Mouse (Mus musculus) hindbrain, embryonic 10.5 days (tissue): ENCODE results near the gene Taf12. TPM values are rescaled to one million over a fixed set of nuclear protein-coding genes. Genes with fewer than 3 reads are reported as not detected.

Experiments used
- DNase-seq: peaks from one replicate; pipeline ENCODE4 v3.0.0-alpha.2; 2017; ENCODE audit warnings: low spot score
- H3K27ac ChIP-seq: fragments of 300-500 bp; sonication (generic); 2 replicates; pipeline ENCODE4 v1.5.1; 2016; ENCODE audit warnings: mild to moderate bottlenecking, moderate library complexity
- H3K27me3 ChIP-seq: fragments of 300-500 bp; sonication (generic); 2 replicates; pipeline ENCODE4 v1.6.1; 2016; ENCODE audit warnings: mild to moderate bottlenecking; ENCODE audit not compliant: poor library complexity, insufficient read depth, severe bottlenecking
- H3K36me3 ChIP-seq: fragments of 300-500 bp; sonication (generic); 2 replicates; pipeline ENCODE4 v1.6.1; 2016; ENCODE audit warnings: mild to moderate bottlenecking, moderate library complexity
- H3K4me1 ChIP-seq: fragments of 300-500 bp; sonication (generic); replicated peaks from 2 replicates; pipeline ENCODE4 v1.6.1; 2016; ENCODE audit warnings: mild to moderate bottlenecking
- H3K4me3 ChIP-seq: fragments of 300-500 bp; sonication (generic); 2 replicates; pipeline ENCODE4 v1.5.1; 2016; ENCODE audit warnings: mild to moderate bottlenecking, moderate library complexity
- H3K9me3 ChIP-seq: fragments of 300-500 bp; sonication (generic); 2 replicates; pipeline ENCODE4 v1.6.1; 2016; ENCODE audit warnings: mild to moderate bottlenecking, moderate library complexity
- WGBS: fragments of 180-500 bp; shearing (Covaris S2); methylation state at CpG from one replicate; pipeline ENCODE4 v1.1.7; 2016; 5-methylcytosine and 5-hydroxymethylcytosine counted together
- polyA plus RNA-seq: library from polyadenylated mRNA; unstranded; fragments of >200 nt; fragmentation: Nextera tagmentation; extraction: Ambion mirVana; gene quantifications from 2 replicates; pipeline ENCODE4 v1.2.1, GENCODE M21; 2016

Gene Taf12
- 60.9 and 62.1 TPM in 2 replicates for polyA plus RNA-seq

- WGBS: under 1% methylated on average over 48 of the region's 48 CpGs
- Histone ChIP-seq H3K27ac (peak within 1 kb of the TSS; percentile 93), H3K27me3 (no peaks in the 10 kb centered on the region), H3K4me1 (peaks cover 34% of the 10 kb centered on the region), H3K4me3 (peak within 1 kb of the TSS; percentile 86), H3K36me3 (peaks cover 5% of the 10 kb centered on the region; the same call in 1 of the 2 replicates), H3K9me3 (no peaks in the 10 kb centered on the region)
- DNase-seq: peak; percentile 94
Measured at GRCm38 (mm10) chr4:132274156-132274862, at the start of gene Taf12. Gene Taf12 (plus strand): TSS chr4:132274375.

DNA sequence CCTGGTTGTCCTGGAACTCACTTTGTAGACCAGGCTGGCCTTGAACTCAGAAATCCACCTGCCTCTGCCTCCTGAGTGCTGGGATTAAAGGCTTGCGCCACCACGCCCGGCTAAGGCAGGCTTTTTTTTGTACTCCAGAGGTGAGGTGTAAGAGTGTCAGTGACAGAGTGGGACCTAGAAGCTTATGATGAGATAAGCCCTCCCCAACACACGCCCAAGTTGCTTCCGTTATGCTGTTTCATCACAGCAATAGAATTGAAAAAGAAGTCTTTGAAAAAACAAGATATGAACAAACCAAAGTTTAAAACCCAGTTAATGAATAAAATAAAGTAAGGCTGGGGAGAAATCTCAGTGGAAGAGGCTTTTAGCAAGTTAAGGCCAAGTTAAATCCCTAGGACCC, 43.8 kb upstream of the Taf12 start:
- no peaks in the 10 kb centered on the region for H3K4me1 ChIP-seq
- no peaks in the 10 kb centered on the region for H3K9me3 ChIP-seq
- peaks cover 98% of the 10 kb centered on the region for H3K36me3 ChIP-seq
- no peak for DNase-seq
- no peaks in the 10 kb centered on the region for H3K27me3 ChIP-seq
- 95% methylated on average over 5 of the region's 5 CpGs for WGBS
- H3K4me3 ChIP-seq: no peak overlapping the region
- H3K27ac ChIP-seq: no peak overlapping the region

DNA sequence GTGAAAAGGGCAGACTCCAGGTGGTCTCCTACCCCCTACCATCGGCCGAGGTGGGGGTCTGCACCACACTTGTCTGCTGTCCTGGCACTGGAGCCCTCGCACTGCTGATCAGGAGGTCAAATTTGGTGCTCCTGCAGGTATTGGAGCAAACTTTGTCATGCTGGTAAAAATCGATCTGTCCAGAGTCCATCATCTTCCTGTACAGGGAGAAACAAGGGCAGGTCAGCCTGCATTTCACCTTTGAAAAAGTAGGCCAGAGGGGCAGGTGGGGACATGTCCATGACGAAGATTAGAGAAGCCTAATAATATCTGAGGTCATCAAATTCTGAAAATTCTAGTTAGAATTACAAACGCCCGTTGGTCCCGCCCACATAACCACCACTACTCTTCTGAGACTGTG, 39.5 kb upstream of the Taf12 start:
- H3K9me3 ChIP-seq: no peaks in the 10 kb centered on the region
- H3K27me3 ChIP-seq: no peaks in the 10 kb centered on the region
- H3K4me1 ChIP-seq: no peaks in the 10 kb centered on the region
- H3K4me3 ChIP-seq: no peak overlapping the region
- WGBS: 95% methylated on average over 8 of the region's 8 CpGs
- peaks cover 100% of the 10 kb centered on the region for H3K36me3 ChIP-seq
- DNase-seq: no peak
- H3K27ac ChIP-seq: no peak overlapping the region

DNA sequence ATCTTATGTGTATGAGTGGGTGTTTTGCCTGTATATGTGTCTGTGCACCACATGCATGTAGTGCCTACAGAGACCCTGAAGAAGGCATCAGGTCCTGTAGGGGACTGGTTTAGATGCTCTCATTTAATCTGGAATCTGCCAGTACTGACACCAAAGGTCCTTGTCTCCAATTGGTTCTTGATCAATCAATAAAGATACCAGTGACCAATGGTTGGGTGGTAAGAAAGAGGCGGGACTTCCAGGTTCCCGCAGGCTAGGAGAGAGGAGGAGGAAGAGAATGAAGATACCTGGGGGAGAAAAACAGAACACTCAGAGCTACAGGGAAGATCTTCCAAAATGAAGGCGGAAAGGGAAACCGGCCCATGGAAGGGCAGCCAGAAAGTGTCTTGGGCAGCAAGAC, 35.8 kb upstream of the Taf12 start:
- Histone ChIP-seq H3K36me3 (peaks cover 98% of the 10 kb centered on the region), H3K27me3 (no peaks in the 10 kb centered on the region), H3K9me3 (no peaks in the 10 kb centered on the region), H3K4me3 (no peak overlapping the region), H3K27ac (no peak overlapping the region), H3K4me1 (no peaks in the 10 kb centered on the region)
- WGBS: 92% methylated on average over 4 of the region's 4 CpGs
- no peak for DNase-seq

- Histone ChIP-seq H3K36me3 (peaks cover 97% of the 10 kb centered on the region), H3K4me3 (no peak overlapping the region), H3K9me3 (no peaks in the 10 kb centered on the region), H3K4me1 (no peaks in the 10 kb centered on the region), H3K27me3 (no peaks in the 10 kb centered on the region), H3K27ac (no peak overlapping the region)
- no peak for DNase-seq
- 92% methylated on average over 3 of the region's 3 CpGs for WGBS
Measured at GRCm38 (mm10) chr4:132240367-132240766, 33.8 kb upstream of the Taf12 start.

DNA sequence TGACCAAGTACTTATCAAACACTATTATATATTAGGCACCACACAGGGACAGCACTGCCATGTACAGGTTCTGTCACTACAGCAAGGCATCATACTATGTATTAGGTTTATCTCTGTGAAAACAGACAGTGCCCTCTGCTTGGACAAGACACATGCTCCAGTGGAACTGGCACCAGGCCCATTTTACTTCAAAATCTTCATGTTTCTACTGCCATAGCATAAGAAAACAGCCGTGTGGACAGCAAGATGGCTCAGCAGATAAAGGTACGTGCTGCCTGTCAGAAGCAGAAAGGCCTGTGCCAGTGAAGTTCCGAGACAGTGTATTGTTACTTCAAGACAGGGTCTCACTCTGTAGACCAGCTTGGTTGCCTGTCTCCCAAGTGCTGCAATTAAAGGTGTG, 33.0 kb upstream of the Taf12 start:
- no peaks in the 10 kb centered on the region for H3K9me3 ChIP-seq
- no peak overlapping the region for H3K27ac ChIP-seq
- no peaks in the 10 kb centered on the region for H3K4me1 ChIP-seq
- no peak for DNase-seq
- no peaks in the 10 kb centered on the region for H3K27me3 ChIP-seq
- 95% methylated on average over 3 of the region's 3 CpGs for WGBS
- peaks cover 97% of the 10 kb centered on the region for H3K36me3 ChIP-seq
- no peak overlapping the region for H3K4me3 ChIP-seq

- no peaks in the 10 kb centered on the region for H3K27me3 ChIP-seq
- no peak overlapping the region for H3K27ac ChIP-seq
- no peak for DNase-seq
- 93% methylated on average over 3 of the region's 3 CpGs for WGBS
- no peaks in the 10 kb centered on the region for H3K9me3 ChIP-seq
- H3K4me1 ChIP-seq: no peaks in the 10 kb centered on the region
- H3K36me3 ChIP-seq: peaks cover 97% of the 10 kb centered on the region
- H3K4me3 ChIP-seq: no peak overlapping the region
Measured at GRCm38 (mm10) chr4:132245643-132246042, 28.5 kb upstream of the Taf12 start.

GRCm38 (mm10) chr4:132247451-132247997, 26.7 kb upstream of the Taf12 start:
- no peaks in the 10 kb centered on the region for H3K4me1 ChIP-seq
- no peak overlapping the region for H3K4me3 ChIP-seq
- H3K36me3 ChIP-seq: peaks cover 98% of the 10 kb centered on the region
- H3K9me3 ChIP-seq: no peaks in the 10 kb centered on the region
- no peaks in the 10 kb centered on the region for H3K27me3 ChIP-seq
- DNase-seq: no peak
- WGBS: 91% methylated on average over 5 of the region's 5 CpGs
- H3K27ac ChIP-seq: no peak overlapping the region

- Histone ChIP-seq H3K4me3 (no peak overlapping the region), H3K9me3 (no peaks in the 10 kb centered on the region), H3K4me1 (no peaks in the 10 kb centered on the region), H3K36me3 (peaks cover 67% of the 10 kb centered on the region), H3K27ac (no peak overlapping the region), H3K27me3 (no peaks in the 10 kb centered on the region)
- no peak for DNase-seq
- WGBS: 94% methylated on average over 9 of the region's 9 CpGs
Measured at GRCm38 (mm10) chr4:132251596-132251995, 22.6 kb upstream of the Taf12 start.

DNA sequence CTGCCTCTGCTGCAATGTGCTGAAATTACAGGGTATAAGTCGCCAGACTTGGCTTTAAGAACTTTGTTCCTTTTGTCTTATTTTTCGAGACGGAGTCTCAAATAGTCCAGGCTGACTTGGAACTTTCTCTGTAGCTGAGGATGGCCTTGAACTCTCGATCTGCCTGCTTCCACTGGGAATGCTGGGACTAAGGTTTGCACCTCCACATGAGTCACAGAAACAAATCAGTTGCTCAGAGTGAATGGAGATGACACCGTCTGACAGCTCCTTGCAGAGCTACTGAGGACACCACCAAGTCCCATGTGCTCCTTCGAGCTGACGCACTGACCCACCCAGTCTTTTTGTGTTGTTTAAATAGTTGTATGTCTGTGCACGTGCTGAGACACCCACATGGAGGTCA, 21.0 kb upstream of the Taf12 start:
- Histone ChIP-seq H3K27me3 (no peaks in the 10 kb centered on the region), H3K9me3 (no peaks in the 10 kb centered on the region), H3K27ac (no peak overlapping the region), H3K36me3 (peaks cover 51% of the 10 kb centered on the region), H3K4me1 (no peaks in the 10 kb centered on the region), H3K4me3 (no peak overlapping the region)
- 87% methylated on average over 8 of the region's 8 CpGs for WGBS
- DNase-seq: no peak

GRCm38 (mm10) chr4:132253622-132254021, 20.6 kb upstream of the Taf12 start:
- no peak for DNase-seq
- no peak overlapping the region for H3K4me3 ChIP-seq
- H3K27ac ChIP-seq: no peak overlapping the region; the same call in 1 of the 2 replicates
- 84% methylated on average over 2 of the region's 2 CpGs for WGBS
- H3K27me3 ChIP-seq: no peaks in the 10 kb centered on the region
- H3K9me3 ChIP-seq: no peaks in the 10 kb centered on the region
- H3K36me3 ChIP-seq: peaks cover 51% of the 10 kb centered on the region
- no peaks in the 10 kb centered on the region for H3K4me1 ChIP-seq

- H3K4me3 ChIP-seq: no peak overlapping the region
- peaks cover 37% of the 10 kb centered on the region for H3K36me3 ChIP-seq
- H3K9me3 ChIP-seq: no peaks in the 10 kb centered on the region
- no peak overlapping the region for H3K27ac ChIP-seq
- peaks cover 12% of the 10 kb centered on the region for H3K4me1 ChIP-seq
- DNase-seq: no peak
- 81% methylated on average over 3 of the region's 3 CpGs for WGBS
- H3K27me3 ChIP-seq: no peaks in the 10 kb centered on the region
Measured at GRCm38 (mm10) chr4:132254986-132255385, 19.2 kb upstream of the Taf12 start.

DNA sequence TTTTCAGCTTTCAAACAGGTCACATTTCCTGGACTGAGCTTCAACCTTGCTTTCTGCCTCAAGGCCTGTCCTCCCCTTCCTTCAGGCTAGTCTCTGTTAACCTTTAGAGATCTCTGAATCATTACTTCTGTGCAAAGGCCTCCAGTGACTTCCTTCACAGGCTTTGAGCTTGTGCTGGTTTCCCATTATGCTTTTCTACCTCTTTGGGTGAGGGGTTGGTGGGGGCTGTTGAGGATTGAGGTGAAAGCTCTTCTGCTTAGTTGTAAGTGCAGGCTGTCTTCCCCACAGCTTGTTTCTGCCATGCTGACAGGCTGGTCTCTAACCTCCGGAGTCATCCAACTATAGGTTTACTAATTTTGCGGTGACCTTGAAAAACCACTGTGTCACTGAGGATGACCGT, 17.8 kb upstream of the Taf12 start:
- no peak overlapping the region for H3K4me3 ChIP-seq
- no peaks in the 10 kb centered on the region for H3K9me3 ChIP-seq
- peaks cover 23% of the 10 kb centered on the region for H3K36me3 ChIP-seq
- no peak for DNase-seq
- H3K27ac ChIP-seq: no peak overlapping the region
- no peaks in the 10 kb centered on the region for H3K27me3 ChIP-seq
- WGBS: 92% methylated on average over 3 of the region's 3 CpGs
- peaks cover 20% of the 10 kb centered on the region for H3K4me1 ChIP-seq
